Mouse (Mus musculus): ENCODE results near the gene Arhgap15. TPM values are rescaled to one million over a fixed set of nuclear protein-coding genes. Genes with fewer than 3 reads are reported as not detected.

The Arhgap15 gene
- total and polyA plus RNA-seq, 3 experiments: 1.5 to 2.8 TPM; not detected in 1

DNA sequence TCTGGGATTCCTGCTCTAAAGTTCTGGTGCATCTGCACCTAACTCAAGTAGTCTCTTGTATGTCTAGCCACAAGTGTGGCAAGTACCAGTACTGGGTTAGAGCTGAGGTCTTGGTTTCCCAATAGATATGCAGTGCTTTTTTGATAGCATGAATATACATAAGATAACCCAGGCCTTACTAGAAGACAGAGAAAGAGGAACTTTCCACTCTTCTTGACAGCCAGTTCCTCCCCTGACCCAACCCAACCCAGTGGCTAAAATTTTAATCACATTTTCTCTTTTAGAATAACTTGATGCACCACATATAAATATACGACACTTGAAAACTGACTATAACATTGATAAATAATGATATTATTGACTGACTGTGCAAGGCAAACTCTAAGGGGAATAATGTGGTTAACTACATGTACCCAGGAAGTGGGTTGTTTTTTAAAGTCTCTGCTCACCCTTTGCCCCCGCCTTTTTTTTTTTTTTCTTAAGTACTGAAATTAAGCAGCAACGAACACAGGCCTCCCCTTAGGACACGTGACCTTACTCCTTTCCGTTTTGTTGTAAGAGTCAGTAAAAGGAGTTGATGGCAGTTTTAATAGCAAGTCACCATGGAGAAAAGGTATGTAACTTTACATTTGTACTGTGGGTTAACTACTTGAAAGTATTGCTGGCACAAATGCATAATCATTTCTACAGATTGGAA lies at the start of gene Arhgap15 (continued):
- peak in 1 of 2 experiments; percentile 80; a peak in 1 of 4 replicates for TF ChIP-seq USF2 (IDR thresholded peaks at IDR 0.05; ENCODE audit: borderline replicate concordance in 1 of 2, insufficient read depth in 1 of 2, low read depth in 1 of 2, low read length in 2 of 2)
- TF ChIP-seq TCF12 (IDR thresholded peaks at IDR 0.05; ENCODE audit: low read depth, low read length): peak; percentile 49; the same call in 1 of the 2 replicates
- TF ChIP-seq MXI1 (IDR thresholded peaks at IDR 0.05; ENCODE audit: low read depth, low read length): peak; percentile 74
- peak; percentile 42; the same call in 1 of the 2 replicates for TF ChIP-seq ZKSCAN1 (IDR thresholded peaks at IDR 0.05; ENCODE audit: low read depth, low read length)

DNA sequence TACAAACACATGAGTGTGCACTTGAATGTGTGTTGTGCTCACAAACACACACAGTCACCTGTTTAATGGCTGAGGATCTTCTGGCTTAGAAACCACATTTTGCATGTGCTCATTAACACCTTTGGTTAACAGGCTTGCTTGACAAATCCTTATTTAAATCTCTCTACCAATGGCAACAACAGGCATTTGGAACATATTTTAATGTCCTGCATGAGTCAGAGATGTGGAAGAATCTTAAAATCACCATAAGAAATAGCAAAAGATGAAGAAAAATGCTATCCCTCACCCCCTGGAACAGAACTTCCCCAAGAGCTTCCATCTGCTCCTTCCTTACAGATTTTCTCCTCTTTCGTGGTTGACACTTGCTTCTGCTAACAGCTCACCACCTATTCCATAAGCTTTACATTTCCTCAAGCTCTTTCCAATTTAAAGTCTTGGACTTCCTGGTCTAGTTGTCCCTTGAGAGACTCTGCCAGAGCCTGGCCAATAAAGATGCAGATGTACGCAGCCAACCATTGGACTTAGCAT lies 35.9 kb upstream of the Arhgap15 start:
- Histone ChIP-seq H3K79me2 (ENCODE audit: control insufficient read depth, insufficient read depth, low read length, poor library complexity) (no peaks in the 10 kb centered on the region), H3K4me3 (ENCODE audit: control insufficient read depth in 1 of 2, insufficient read depth in 1 of 2, low read depth in 2 of 2, low read length in 2 of 2) (no peak overlapping the region), H3K27me3 (ENCODE audit: control insufficient read depth in 1 of 2, insufficient read depth in 2 of 2, low read length in 2 of 2) (no peaks in the 10 kb centered on the region), H3K9ac (ENCODE audit: control insufficient read depth, low read depth, low read length, poor library complexity, severe bottlenecking) (no peak overlapping the region), H3K27ac (ENCODE audit: control insufficient read depth, low read depth, low read length) (no peak overlapping the region), H3K36me3 (ENCODE audit: control insufficient read depth in 1 of 2, insufficient read depth in 2 of 2, low read length in 2 of 2) (no peaks in the 10 kb centered on the region), H3K9me3 (replicated peaks; ENCODE audit: insufficient read depth, low read length) (no peaks in the 10 kb centered on the region), H3K4me1 (ENCODE audit: control insufficient read depth in 1 of 2, insufficient read depth in 2 of 2, low read length in 2 of 2) (no peaks in the 10 kb centered on the region)
- no peak for DNase-seq (ENCODE audit: low read depth, low spot score)
- TF ChIP-seq RCOR1 (IDR thresholded peaks at IDR 0.05; ENCODE audit: low read depth, low read length): no peak
- TF ChIP-seq ELF1 (IDR thresholded peaks at IDR 0.05; ENCODE audit: low read depth, low read length): no peak
- TF ChIP-seq CHD2 (IDR thresholded peaks at IDR 0.05; ENCODE audit: low read length): no peak
- no peak for TF ChIP-seq MXI1 (IDR thresholded peaks at IDR 0.05; ENCODE audit: low read depth, low read length)
- TF ChIP-seq USF2 (IDR thresholded peaks at IDR 0.05; ENCODE audit: borderline replicate concordance in 1 of 2, insufficient read depth in 1 of 2, low read depth in 1 of 2, low read length in 2 of 2): no peak
- TF ChIP-seq EP300 (IDR thresholded peaks at IDR 0.05; ENCODE audit: low read depth in 1 of 2, low read length in 2 of 2): no peak
- TF ChIP-seq KAT2A (conservative IDR thresholded peaks at IDR 0.05; ENCODE audit: low read depth, low read length): no peak
- TF ChIP-seq CHD1 (IDR thresholded peaks at IDR 0.05; ENCODE audit: low read depth, low read length): no peak
- no peak for TF ChIP-seq SIN3A (IDR thresholded peaks at IDR 0.05; ENCODE audit: low read length)
- no peak for TF ChIP-seq JUND (IDR thresholded peaks at IDR 0.05; ENCODE audit: low read depth, low read length)

DNA sequence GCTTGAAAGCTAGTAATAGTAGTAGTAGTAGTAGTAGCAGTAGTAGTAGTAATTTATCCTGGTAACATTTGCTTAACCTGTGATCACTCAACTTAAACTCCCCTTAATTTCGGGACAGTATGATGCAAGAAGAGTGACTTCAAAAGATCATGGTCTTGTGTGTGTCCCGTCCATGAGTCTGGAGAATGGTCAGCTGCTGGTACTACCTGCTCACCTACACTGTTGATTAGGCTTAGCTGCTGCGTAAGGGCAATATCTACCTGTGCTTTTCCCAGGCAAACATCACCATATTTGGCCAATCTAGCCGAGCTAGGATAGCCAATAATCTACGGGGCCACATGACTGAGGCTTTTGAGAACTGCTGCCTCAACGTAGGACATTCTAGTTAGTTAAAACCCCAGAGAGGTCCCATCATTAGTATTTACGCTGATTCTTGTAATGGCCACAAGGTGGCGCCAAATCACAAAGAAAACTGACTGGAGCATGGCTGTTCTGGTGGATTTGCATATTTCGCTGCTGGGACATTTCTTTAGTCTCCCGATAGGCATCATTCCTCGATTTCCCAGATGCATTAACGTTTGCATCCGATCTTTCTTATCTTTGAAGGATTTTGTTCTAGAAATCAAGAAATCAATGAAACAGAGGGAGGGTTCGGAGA lies 26.0 kb upstream of the Arhgap15 start:
- Histone ChIP-seq H3K27ac (ENCODE audit: control insufficient read depth, low read depth, low read length) (no peak overlapping the region), H3K4me3 (ENCODE audit: control insufficient read depth in 1 of 2, insufficient read depth in 1 of 2, low read depth in 2 of 2, low read length in 2 of 2) (peak overlapping the region in 1 of 2 experiments; percentile 38; a peak in 3 of 4 replicates), H3K9ac (ENCODE audit: control insufficient read depth, low read depth, low read length, poor library complexity, severe bottlenecking) (peak overlapping the region; percentile 13; the same call in 1 of the 2 replicates), H3K36me3 (ENCODE audit: control insufficient read depth in 1 of 2, insufficient read depth in 2 of 2, low read length in 2 of 2) (peaks cover 0 to 5% of the 10 kb centered on the region in 2 experiments; a peak in 2 of 4 replicates), H3K79me2 (ENCODE audit: control insufficient read depth, insufficient read depth, low read length, poor library complexity) (no peaks in the 10 kb centered on the region), H3K9me3 (replicated peaks; ENCODE audit: insufficient read depth, low read length) (no peaks in the 10 kb centered on the region), H3K4me1 (ENCODE audit: control insufficient read depth in 1 of 2, insufficient read depth in 2 of 2, low read length in 2 of 2) (peaks cover 0 to 6% of the 10 kb centered on the region in 2 experiments; a peak in 1 of 4 replicates), H3K27me3 (ENCODE audit: control insufficient read depth in 1 of 2, insufficient read depth in 2 of 2, low read length in 2 of 2) (no peaks in the 10 kb centered on the region)
- DNase-seq (ENCODE audit: low read depth, low spot score): peak; percentile 88
- no peak for TF ChIP-seq ETS1 (IDR thresholded peaks at IDR 0.05; ENCODE audit: low read depth, low read length)
- no peak for TF ChIP-seq JUND (IDR thresholded peaks at IDR 0.05; ENCODE audit: low read depth, low read length)
- no peak for TF ChIP-seq NELFE (IDR thresholded peaks at IDR 0.05; ENCODE audit: low read depth, low read length)
- TF ChIP-seq NRF1 (IDR thresholded peaks at IDR 0.05; ENCODE audit: insufficient read depth, low read depth, low read length, poor library complexity, severe bottlenecking): no peak
- TF ChIP-seq UBTF (IDR thresholded peaks at IDR 0.05; ENCODE audit: borderline replicate concordance, insufficient read depth, low read depth, low read length): no peak
- TF ChIP-seq ZNF384 (IDR thresholded peaks at IDR 0.05; ENCODE audit: low read depth, low read length): no peak
- no peak for TF ChIP-seq RCOR1 (IDR thresholded peaks at IDR 0.05; ENCODE audit: low read depth, low read length)
- no peak for TF ChIP-seq MAZ (IDR thresholded peaks at IDR 0.05; ENCODE audit: low read depth, low read length)
- TF ChIP-seq POLR2AphosphoS5 (IDR thresholded peaks at IDR 0.05; ENCODE audit: borderline replicate concordance, low read depth, low read length): no peak
- no peak for TF ChIP-seq TAL1 (IDR thresholded peaks at IDR 0.05; ENCODE audit: low read length)
- TF ChIP-seq GATA1 (IDR thresholded peaks at IDR 0.05; ENCODE audit: low read depth, low read length): peak; percentile 27; the same call in 1 of the 2 replicates
- TF ChIP-seq EP300 (IDR thresholded peaks at IDR 0.05; ENCODE audit: low read depth in 1 of 2, low read length in 2 of 2): 0 out of 4 replicates have a peak, but pooled peaks of 1 of the 2 experiments have one; percentile 12
- no peak for TF ChIP-seq HCFC1 (IDR thresholded peaks at IDR 0.05; ENCODE audit: low read depth, low read length)
- 0 out of 2 replicates have a peak, but pooled peaks have one; percentile 9 for TF ChIP-seq BHLHE40 (IDR thresholded peaks at IDR 0.05; ENCODE audit: borderline replicate concordance, low read depth, low read length)
- no peak for TF ChIP-seq POLR2AphosphoS2 (IDR thresholded peaks at IDR 0.05; ENCODE audit: low read length)
- peak; percentile 66 to 96 (median 69) for TF ChIP-seq CTCF (IDR thresholded peaks at IDR 0.05 in 2 of 3, conservative IDR thresholded peaks at IDR 0.05 in 1 of 3; ENCODE audit: control insufficient read depth in 1 of 3, insufficient read depth in 1 of 3, low read depth in 2 of 3, low read length in 3 of 3, poor library complexity in 1 of 3, severe bottlenecking in 1 of 3)
